Mouse (Mus musculus) erythroid progenitor cell, adult 5-6 weeks (primary cell): ENCODE data around the gene Dcx. TPM values are rescaled to one million over a fixed set of nuclear protein-coding genes. Genes with fewer than 3 reads are reported as not detected.

Experiments used
- ATAC-seq: replicated peaks from 2 replicates; pipeline ENCODE4 v1.8.0; 2016; ENCODE audit warnings: moderate number of reproducible peaks, mild to moderate bottlenecking, moderate TSS enrichment, inconsistent platforms; ENCODE audit not compliant: poor library complexity, low FRiP score, severe bottlenecking
- total RNA-seq, 2 experiments: library from RNA; stranded (forward) in 1 of 2; stranded (reverse) in 1 of 2; fragments of 150-400 nt in 1 of 2; fragments of 186-747, 209-891 nt in 1 of 2; gene quantifications; 2 replicates each; pipeline versions ENCODE4 v1.2.3 to v1.2.4; 2015 to 2017; ENCODE audit warnings: low replicate concordance in 2 of 2

Dcx gene
- total RNA-seq (2015; ENCODE audit: low replicate concordance): not detected in 2 replicates
- not detected in 2 replicates for total RNA-seq (2017; ENCODE audit: low replicate concordance)

DNA sequence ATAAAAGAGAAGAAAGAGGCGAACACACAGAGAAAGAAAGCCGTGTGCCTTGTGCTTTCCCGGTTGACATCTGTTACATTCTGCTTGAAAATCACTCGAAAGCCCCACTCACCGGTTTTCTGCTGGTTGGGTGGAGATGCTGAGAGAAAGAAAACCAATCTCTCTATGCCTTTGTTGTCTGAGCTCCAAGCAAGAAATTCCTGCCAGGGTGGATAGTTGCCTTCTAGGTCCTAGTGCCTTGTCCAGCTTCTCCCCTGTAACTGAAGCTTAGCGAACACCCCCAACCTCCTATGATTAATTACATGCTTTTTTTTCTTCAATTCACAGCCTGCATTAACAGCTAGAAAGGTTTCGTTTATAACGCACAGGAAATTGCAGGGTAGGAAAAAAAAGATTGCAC, at the start of gene Dcx:
TSS of gene Dcx (minus strand) at position 354 of the 400 bp plus-strand sequence.
- ATAC-seq: no peak

DNA sequence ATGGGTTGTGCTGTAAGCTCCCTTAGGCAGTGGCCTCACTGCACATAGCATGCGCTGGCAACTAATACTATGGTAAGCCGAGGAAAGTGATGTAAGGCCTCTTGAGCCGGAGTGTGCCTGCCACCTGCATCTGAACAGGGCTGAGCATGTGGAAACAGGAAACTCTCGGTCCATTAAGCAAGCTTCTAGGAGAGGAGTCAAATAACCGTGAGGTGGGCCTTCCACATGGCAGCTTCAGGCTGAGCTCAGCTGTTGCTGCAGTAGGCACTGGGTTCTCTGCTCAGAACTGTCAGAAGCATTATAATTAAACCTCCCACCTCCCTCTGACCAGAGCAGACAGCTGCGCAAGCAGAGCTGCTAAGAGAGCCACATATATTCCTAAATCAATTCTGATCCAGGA, 33.1 kb upstream of the Dcx start:
- no peak for ATAC-seq

DNA sequence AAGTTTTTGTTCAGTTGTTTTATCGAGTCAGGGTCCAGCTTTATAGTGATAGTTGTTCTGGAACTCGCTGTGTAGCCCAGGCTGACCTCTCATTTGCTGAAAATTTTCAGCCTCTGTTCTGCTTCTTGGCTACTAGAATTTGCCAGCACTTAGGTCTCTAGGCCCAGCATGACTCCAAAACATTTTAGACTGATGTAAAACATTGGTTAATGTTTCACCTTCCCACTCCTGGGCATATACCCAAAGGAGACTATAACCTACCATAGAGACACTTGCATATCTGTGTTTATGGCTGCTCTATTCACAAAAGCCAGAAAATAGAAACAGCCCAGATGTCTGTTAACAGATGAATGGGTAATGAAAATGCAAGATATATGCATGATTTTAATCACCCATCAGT, 560 bp upstream of the Dcx start:
- ATAC-seq: no peak

DNA sequence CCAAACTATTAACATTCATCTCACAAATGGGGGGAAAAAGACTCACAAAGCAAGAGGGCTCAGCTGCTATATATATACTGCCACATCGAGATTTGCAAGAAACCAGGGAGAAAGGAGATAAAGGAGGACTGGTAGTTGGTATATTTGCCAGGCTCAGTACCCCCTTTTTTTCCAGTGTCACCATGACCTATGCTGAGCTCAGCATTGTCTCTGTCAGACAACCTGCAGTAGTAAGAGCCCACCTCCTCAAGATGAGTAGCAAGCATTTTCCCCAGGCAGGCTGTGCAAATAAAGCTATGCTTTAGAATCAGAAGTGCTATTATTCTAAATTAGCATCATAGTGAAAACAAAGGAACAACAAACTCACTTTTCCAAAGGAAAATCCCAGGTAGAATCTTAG, 581 bp downstream of the Dcx start:
- ATAC-seq: no peak

DNA sequence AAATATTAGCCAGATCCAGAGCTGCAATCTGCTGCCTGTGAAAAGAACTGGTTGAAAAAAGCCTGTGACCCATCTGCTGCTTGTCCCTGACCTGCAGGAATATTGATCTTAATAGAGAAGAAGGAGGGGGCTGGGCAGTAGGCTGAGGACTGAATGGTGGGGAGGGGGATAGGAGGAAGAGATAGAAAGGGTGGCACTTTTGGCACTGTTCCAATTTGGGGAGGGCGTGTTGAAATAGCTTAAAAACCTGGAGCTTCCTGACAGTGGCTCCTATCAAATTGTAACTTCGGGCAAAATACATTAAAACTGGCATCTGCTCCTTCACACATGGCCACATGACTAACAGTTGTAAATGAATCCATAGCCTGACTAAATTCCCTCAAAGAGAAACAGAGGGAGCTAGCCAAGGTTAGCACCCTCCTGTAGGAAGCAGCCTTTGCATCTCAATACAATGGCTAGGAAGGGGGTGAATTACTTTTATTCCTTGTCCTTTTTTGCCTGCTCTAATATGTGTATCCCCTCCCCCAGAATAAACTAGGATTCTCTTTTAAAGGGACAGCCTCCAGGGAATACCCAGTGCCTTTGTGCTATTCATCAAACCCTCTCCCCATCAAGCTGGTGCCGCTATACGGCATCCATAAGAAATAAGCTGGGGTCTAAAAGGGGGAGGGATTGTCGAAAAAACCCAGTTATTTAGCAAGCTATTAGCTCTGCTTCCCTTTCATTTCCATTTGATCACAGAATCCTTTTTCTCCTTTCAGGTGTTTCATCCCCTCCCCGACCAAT, 1.5 kb downstream of the Dcx start:
- ATAC-seq: no peak

DNA sequence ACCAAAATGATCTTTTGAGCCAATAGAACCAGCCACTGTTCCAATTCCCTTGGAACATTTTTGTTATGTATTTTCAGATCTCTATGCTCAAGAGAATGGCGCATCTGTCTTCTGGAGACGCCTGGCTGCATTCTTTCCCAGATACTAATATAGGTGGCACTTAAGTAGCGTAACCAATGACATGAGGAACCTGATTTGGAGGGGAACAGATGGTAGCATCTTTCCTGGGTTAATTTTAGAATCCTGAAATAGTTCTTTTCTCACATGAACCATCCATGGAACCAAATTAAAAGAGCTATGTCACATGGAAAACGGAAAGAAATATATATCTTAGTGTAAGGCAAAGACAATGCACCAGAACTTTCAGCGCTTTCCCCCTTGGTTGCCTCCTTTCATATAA, 11.0 kb downstream of the Dcx start:
- no peak for ATAC-seq

DNA sequence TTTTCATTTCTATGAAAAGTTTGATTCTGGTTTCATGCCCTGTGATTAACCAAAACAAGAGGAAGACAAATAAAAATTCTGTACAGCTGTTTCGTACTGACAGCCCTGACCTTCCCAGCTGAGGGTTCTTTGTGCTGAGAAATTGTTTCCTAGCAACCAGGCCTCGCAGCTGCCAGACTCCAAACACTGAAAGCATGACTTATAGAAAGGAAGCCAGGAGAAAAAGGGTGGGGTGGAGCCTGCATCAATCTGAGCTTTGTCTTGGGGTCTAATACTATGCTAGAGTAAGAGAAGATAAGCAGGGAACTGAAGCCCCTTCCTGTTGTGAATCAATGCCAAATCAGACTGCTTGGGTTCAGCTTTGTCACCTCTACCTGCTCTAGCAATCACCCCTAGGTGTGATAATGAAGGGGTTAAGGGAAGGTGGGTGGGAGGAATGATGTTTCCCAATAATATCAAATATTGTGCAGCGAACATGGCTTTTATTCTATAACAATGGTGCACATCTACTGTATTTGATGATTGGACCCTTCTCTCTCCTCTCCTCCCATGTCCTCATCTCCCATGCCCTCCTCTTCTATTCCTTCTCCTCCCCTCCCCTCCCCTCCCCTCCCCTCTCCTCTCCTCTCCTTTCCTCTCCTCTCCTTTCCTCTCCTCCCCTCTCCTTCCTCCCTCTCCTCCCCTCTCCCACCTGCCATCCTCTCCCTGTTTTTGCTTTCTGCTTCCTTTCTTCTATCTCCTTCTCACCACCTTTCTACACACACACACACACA, 26.2 kb downstream of the Dcx start:
- no peak for ATAC-seq

DNA sequence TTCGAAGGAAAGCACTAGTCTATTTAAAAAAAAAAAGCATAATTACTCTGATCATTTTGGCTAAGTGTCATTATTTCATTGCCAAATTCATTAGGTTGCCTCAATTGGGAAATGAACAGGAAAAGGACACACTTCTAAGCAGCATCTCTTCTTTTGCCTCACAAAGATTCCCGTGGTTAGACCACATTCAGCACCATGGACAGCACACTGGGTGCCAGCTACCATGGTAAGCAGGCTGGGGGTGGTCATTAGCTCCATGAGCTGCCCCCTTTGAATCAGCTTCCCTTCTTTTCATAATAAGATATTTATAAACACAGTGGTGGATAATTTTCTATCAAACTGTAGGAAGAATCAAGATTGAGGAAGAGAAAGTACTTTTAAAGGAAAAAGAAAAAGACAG, 28.4 kb downstream of the Dcx start:
- no peak for ATAC-seq

DNA sequence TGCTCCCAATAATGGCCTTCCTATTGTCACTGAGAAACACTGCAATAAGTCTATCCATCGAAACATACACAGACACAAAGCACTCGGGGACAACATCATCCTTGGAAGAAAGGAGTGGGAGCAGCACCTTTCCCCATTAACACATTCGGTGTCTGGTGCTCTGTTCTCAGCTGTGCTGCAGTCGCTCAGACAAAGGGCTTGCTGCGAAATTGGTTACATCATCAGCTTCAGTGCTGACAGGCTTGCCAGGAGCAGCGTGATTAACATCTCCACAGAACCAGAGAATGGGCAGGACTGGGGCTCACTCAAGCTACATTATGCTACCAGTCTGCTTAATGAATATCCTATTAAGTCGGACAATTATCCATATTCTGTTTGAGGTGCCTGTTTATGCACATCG, 30.8 kb downstream of the Dcx start:
- no peak for ATAC-seq

DNA sequence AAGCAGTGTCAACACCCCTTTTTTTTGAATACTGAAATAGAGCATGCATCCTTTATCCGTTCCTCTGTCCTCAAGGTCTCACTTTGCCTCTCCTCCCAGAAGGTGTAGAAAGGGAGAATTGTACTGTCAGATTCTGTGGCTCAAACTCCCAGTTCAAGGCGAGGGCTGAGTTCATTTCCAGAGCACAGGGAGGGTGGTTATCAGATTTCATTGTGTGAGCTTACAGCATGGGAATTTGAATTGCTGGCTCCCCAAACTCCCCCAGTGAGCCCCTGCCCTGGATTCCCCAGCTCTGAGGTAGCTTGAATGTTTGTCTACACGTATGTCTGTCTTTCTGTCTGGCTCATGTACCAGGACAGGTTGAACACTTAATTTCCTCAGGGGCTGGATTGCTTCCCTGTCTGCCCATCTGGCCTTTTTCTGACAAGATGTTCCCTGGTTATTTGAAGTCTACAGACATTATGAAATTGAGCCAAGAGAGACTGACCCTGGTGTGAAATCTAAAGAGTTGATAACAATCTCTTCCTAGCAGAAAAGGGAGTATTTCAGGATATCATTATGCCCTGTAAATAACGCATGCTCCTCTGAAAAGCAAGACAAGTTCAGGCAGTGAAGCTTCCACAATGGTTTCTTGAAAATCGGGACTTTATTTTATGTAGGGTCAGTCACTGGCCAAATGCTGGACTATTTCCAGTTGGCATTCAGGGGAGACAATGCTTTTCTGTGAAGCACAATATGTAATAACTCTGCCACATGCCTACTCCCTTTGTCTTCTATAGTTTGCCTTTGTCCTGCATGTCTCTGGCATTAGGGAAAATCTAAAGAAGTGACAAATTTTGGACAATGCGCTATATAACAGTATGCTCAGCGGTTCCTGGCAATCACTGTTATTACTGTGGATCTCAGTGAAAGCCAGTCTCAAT, 35.5 kb downstream of the Dcx start:
- ATAC-seq: no peak

DNA sequence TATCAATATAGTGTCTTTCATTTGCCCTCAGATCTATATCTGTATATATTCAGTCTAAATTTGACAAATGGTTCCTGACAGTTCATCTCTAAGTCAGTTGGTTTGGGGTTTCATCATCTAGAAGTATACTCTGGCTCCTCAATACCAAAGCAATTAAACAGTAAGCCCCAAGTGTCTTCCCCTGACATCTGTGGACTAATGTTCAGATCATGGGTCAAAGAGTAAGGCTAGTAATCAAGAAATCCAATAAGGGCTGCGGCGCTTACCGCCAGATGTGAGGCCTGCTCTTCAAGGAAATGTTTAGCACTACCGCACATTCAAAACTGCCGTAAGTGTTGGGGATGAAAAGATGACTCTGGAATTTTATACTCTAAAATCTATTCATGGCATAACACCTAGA, 36.2 kb downstream of the Dcx start:
- no peak for ATAC-seq

DNA sequence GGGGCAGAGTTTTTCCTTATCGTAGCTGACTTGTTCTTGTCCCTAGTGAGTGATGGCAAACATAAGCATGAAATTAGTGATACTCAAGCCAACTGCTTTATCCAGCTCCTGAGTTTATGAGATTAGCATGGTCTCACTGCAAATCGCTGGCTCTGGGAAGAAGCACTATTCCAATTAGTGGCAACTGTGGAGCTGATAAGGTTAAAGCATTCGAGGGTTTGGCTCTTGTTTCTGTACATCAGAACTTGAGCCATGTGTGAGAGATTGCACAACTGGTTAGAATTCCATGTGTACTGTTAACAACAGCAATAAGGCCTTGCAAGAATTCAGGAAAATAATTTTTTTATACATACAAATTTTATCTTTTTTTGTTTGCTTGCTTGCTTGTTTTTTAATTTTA, 39.9 kb downstream of the Dcx start:
- ATAC-seq: no peak

DNA sequence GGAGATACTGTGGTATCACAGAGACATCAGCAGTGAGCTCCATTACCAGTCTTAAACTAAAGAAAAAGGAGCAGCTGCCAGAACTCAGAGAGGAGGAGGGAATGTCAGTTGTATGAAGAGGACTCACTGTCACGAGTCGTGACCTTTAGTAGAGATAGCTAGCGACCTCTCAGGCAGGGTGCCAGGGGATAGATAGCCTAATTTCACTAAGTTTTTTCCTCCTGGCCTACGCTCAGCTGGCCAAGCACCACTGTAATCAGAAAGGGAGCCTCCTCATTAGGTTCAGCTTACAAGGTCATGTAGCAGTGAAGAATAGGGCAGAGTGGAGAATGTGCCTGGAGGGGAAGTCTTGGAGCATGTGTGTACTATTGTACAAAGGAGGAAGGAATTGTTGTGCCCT, 47.3 kb downstream of the Dcx start:
- ATAC-seq: no peak

DNA sequence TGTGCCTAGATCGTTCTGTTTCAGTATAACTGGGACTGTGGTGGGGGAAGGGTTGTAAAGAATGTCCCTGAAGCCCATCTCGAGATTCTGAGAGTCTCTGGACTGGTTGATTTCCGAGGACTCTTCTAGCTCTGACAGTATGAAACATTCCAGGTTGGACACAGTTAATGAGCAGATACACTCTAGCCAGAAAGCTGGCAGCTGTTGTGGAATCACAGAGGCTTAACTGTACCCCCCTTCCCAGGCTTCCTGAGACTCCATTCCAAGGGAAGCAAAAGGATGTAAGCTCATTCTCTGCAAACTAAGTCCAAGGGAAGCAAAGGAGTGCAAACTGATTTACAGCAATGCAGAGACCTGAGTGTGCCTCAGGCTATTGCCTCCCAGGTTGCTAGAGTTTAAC, 48.2 kb downstream of the Dcx start:
- ATAC-seq: no peak

DNA sequence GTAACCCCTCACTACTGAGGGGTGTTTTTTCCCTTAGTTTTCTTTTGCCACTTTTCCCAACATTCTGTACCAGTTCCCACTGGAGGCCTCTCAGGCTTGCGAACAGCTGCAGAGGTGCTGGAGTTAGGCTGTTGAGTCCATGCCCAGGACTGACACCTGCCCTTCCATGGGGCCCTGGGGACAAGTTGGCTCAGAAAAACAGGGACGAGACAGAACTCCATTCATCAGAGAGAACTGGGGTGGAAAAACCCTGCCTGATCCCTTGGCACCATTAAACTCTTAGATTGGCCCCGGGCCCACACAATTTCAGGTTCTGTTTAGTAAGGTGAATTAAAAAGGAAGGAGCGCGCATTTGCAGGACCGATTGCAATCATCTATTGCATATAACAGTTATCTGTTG, 48.8 kb downstream of the Dcx start:
- no peak for ATAC-seq

DNA sequence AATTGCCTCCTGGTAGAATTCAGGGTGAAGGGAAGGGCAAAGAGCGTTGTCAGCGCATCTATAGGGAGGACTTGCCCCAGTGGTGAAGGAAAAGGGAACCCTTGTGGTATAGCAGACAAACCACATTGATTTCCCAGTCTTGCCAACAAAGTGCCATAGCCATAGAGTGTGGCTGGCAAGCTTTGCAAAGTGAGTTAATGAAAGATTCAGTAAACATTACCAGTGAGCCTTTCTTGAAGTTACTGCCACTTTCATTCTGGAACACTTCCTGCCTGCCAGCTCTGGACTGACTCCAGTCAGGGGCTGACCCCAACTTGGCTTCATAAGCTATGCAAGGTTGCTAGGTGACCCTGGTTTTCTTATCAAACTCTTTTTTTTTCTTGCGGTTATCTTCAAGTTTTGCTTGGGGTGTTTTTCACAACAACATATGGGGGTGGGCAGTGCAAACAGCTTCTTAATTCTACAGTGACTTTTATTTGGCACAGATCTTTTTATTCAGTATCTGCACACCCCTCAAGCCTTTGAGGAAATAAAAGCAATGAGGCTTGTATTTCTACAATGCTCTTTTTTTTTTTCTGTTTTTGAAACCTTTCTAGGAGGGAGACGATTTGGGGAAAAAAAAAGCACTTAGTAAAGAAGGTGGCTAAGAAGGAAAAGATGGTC, 51.2 kb downstream of the Dcx start:
- no peak for ATAC-seq

DNA sequence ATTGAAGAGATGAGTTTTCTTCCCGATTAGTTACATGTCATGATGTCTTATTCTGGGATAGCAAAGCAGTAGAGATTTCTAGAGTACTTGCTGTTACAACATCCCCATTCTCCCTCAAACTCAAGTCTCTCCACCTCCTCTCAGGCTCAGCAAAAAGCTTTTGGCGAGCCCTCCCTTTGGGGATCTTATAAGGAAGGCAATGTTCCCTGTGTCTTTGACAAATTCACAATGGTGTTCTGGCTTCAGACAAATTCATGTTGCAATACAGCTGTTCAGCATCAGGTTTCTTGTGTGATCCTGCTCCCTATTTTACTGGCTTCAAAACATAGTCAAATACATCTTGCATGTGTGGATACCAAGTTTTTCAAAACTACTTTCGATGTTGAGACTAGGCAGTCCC, 53.5 kb downstream of the Dcx start:
- ATAC-seq: no peak

DNA sequence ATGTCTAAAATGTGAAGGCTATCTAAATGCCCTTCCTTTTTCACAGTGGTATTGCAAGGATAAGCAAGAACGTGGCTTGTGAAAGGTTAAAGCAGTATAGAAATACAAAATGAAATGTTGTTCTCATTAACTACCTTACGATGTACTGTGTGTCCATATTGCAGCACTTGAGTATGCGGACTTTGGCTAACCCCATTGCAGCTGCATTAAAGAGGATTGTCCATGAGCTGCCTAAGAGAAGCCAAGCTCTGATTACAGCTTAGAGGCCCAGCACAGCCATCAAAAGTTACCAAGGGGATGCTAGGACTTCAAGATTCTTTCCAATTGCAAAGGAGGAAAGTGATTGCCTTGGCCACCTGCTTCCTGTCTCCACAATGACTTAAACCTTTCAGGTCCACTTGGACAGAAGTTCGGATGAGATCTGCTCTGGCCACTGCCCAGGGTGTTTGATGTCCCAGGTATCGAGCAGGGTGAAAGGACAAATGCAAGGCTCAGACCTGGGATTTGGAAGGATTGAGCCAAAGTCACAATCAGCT, 65.9 kb downstream of the Dcx start:
- ATAC-seq: no peak

DNA sequence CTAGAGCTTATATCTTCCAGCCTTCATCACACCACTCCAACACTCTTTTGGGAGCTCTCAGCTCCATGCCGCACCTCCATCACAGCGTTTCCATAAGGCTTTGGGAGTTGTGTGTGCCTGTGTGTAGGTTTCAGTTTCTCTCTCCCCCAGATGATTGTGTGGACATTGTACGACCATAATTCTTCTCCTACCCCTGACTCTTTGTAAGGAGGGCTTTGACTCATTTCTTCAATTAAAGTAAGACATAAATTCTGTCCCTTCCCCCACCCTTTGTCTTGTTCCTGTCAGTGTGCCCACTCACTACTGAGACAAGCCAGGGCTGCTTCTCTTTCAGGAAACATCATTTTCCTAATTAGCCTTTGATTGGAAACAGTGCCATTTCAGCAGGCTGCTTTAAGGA, 81.8 kb downstream of the Dcx start:
- ATAC-seq: no peak

DNA sequence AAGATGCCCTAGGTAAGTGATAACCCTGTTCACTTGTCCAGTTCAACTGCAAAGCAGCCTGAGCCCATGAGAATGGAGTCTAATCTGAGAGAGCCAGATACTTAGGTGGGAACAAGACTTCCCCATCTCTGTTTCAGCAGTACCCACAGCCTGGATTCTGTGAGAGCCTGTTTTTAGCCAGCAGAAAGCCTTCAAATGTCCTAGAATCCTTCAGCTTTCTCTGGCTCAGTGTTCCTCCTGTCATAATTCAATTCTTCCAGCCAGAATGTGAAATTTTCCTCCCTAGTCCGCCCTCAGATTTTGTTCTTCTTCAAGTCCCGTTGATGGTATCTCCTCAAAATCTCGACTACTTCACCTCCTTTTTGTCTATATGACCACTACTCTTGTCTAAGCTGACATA, 83.1 kb downstream of the Dcx start:
- ATAC-seq: no peak
